Mouse (Mus musculus) forebrain, embryonic 15.5 days (tissue): Measurements from ENCODE around the gene 2810006K23Rik. TPM values are rescaled to one million over a fixed set of nuclear protein-coding genes. Genes with fewer than 3 reads are reported as not detected.

Source experiments
- ATAC-seq: fragments of 200-750 bp; cut with Nextera tagmentation; replicated peaks from 2 replicates; pipeline ENCODE4 v1.8.0; 2017; ENCODE audit warnings: mild to moderate bottlenecking, moderate TSS enrichment, moderate library complexity
- H3K27ac ChIP-seq: fragments of 300-500 bp; sonication (generic); replicated peaks from 2 replicates; pipeline ENCODE4 v1.5.1; 2015; ENCODE audit warnings: mild to moderate bottlenecking, inconsistent platforms
- H3K27me3 ChIP-seq: fragments of 300-500 bp; sonication (generic); 2 replicates; pipeline ENCODE4 v1.6.1; 2015; ENCODE audit warnings: inconsistent platforms
- H3K36me3 ChIP-seq: fragments of 300-500 bp; sonication (generic); 2 replicates; pipeline ENCODE4 v1.6.1; 2015; ENCODE audit warnings: mild to moderate bottlenecking, inconsistent platforms
- H3K4me1 ChIP-seq: fragments of 300-500 bp; sonication (generic); 2 replicates; pipeline ENCODE4 v1.6.1; 2015; ENCODE audit warnings: inconsistent platforms
- H3K4me2 ChIP-seq: fragments of 300-500 bp; sonication (generic); replicated peaks from 2 replicates; pipeline ENCODE4 v1.6.1; 2015; ENCODE audit warnings: mild to moderate bottlenecking, inconsistent platforms
- H3K4me3 ChIP-seq: fragments of 300-500 bp; sonication (generic); 2 replicates; pipeline ENCODE4 v1.5.1; 2015; ENCODE audit warnings: mild to moderate bottlenecking, inconsistent platforms
- H3K9ac ChIP-seq: fragments of 300-500 bp; sonication (generic); replicated peaks from 2 replicates; pipeline ENCODE4 v1.6.1; 2015; ENCODE audit warnings: mild to moderate bottlenecking, inconsistent platforms
- H3K9me3 ChIP-seq: fragments of 300-500 bp; sonication (generic); 2 replicates; pipeline ENCODE4 v1.6.1; 2016; ENCODE audit warnings: inconsistent platforms
- WGBS: fragments of 180-500 bp; shearing (Covaris S2); methylation state at CpG from one replicate; pipeline ENCODE4 v1.1.7; 2015; ENCODE audit warnings: mixed read lengths; 5-methylcytosine and 5-hydroxymethylcytosine counted together
- polyA plus RNA-seq: library from polyadenylated mRNA; unstranded; fragments of >200 nt; fragmentation: Nextera tagmentation; extraction: Ambion mirVana; gene quantifications from 2 replicates; pipeline ENCODE4 v1.2.1, GENCODE M21; 2015

2810006K23Rik gene
- polyA plus RNA-seq, 1 experiment from 2014 or later: 19.0 TPM

GRCm38 (mm10) chr5:124364173-124364918 lies 36.5 kb downstream of the 2810006K23Rik start:
- Histone ChIP-seq H3K4me3 (no peak overlapping the region), H3K4me1 (peaks cover 4% of the 10 kb centered on the region; the same call in 1 of the 2 replicates), H3K27ac (peak overlapping the region; percentile 69), H3K36me3 (peaks cover 11% of the 10 kb centered on the region; the same call in 1 of the 2 replicates), H3K27me3 (no peaks in the 10 kb centered on the region), H3K9ac (no peak overlapping the region), H3K9me3 (no peaks in the 10 kb centered on the region), H3K4me2 (no peak overlapping the region)
- no peak for ATAC-seq
- WGBS: 75% methylated on average over 6 of the region's 6 CpGs

- 92% methylated on average over 2 of the region's 2 CpGs for WGBS
- Histone ChIP-seq H3K9ac (no peak overlapping the region), H3K27me3 (no peaks in the 10 kb centered on the region), H3K4me1 (peaks cover 4% of the 10 kb centered on the region; the same call in 1 of the 2 replicates), H3K9me3 (no peaks in the 10 kb centered on the region), H3K36me3 (peaks cover 20% of the 10 kb centered on the region), H3K4me3 (no peak overlapping the region), H3K27ac (no peak overlapping the region), H3K4me2 (no peak overlapping the region)
- no peak for ATAC-seq
Measured at GRCm38 (mm10) chr5:124365754-124366153, 37.9 kb downstream of the 2810006K23Rik start.

- Histone ChIP-seq H3K27me3 (no peaks in the 10 kb centered on the region), H3K9me3 (no peaks in the 10 kb centered on the region), H3K4me1 (peaks cover 4% of the 10 kb centered on the region; the same call in 1 of the 2 replicates), H3K36me3 (peaks cover 27% of the 10 kb centered on the region), H3K4me3 (no peak overlapping the region), H3K9ac (no peak overlapping the region), H3K4me2 (no peak overlapping the region), H3K27ac (no peak overlapping the region)
- ATAC-seq: no peak
- 79% methylated on average over 3 of the region's 3 CpGs for WGBS
Measured at GRCm38 (mm10) chr5:124366721-124367120, 38.8 kb downstream of the 2810006K23Rik start.

- H3K9ac ChIP-seq: no peak overlapping the region
- H3K4me1 ChIP-seq: no peaks in the 10 kb centered on the region
- no peaks in the 10 kb centered on the region for H3K27me3 ChIP-seq
- WGBS: 98% methylated on average over 7 of the region's 7 CpGs
- ATAC-seq: no peak
- H3K4me3 ChIP-seq: no peak overlapping the region
- no peak overlapping the region for H3K27ac ChIP-seq
- H3K36me3 ChIP-seq: peaks cover 77% of the 10 kb centered on the region
- H3K4me2 ChIP-seq: no peak overlapping the region
- H3K9me3 ChIP-seq: no peaks in the 10 kb centered on the region
Measured at GRCm38 (mm10) chr5:124374298-124374697, 46.4 kb downstream of the 2810006K23Rik start.

GRCm38 (mm10) chr5:124376401-124376800 lies 48.5 kb downstream of the 2810006K23Rik start:
- H3K4me1 ChIP-seq: no peaks in the 10 kb centered on the region
- H3K36me3 ChIP-seq: peaks cover 85% of the 10 kb centered on the region
- no peak overlapping the region for H3K4me2 ChIP-seq
- no peak for ATAC-seq
- 90% methylated on average over 1 of the region's 1 CpGs for WGBS
- no peak overlapping the region for H3K27ac ChIP-seq
- H3K4me3 ChIP-seq: no peak overlapping the region
- H3K27me3 ChIP-seq: no peaks in the 10 kb centered on the region
- no peak overlapping the region for H3K9ac ChIP-seq
- H3K9me3 ChIP-seq: no peaks in the 10 kb centered on the region

GRCm38 (mm10) chr5:124377149-124377548 lies 49.3 kb downstream of the 2810006K23Rik start:
- H3K9ac ChIP-seq: no peak overlapping the region
- H3K27me3 ChIP-seq: no peaks in the 10 kb centered on the region
- H3K4me2 ChIP-seq: no peak overlapping the region
- H3K36me3 ChIP-seq: peaks cover 85% of the 10 kb centered on the region
- H3K4me3 ChIP-seq: no peak overlapping the region
- 93% methylated on average over 4 of the region's 4 CpGs for WGBS
- H3K4me1 ChIP-seq: no peaks in the 10 kb centered on the region
- H3K27ac ChIP-seq: no peak overlapping the region
- no peak for ATAC-seq
- no peaks in the 10 kb centered on the region for H3K9me3 ChIP-seq

GRCm38 (mm10) chr5:124380121-124380520 lies 52.2 kb downstream of the 2810006K23Rik start:
- ATAC-seq: no peak
- Histone ChIP-seq H3K4me1 (no peaks in the 10 kb centered on the region), H3K4me3 (no peak overlapping the region), H3K27me3 (no peaks in the 10 kb centered on the region), H3K4me2 (no peak overlapping the region), H3K9ac (no peak overlapping the region), H3K27ac (no peak overlapping the region), H3K36me3 (peaks cover 88% of the 10 kb centered on the region), H3K9me3 (no peaks in the 10 kb centered on the region)
- 100% methylated on average over 1 of the region's 1 CpGs for WGBS

- H3K27me3 ChIP-seq: no peaks in the 10 kb centered on the region
- no peak for ATAC-seq
- no peaks in the 10 kb centered on the region for H3K4me1 ChIP-seq
- H3K36me3 ChIP-seq: peaks cover 87% of the 10 kb centered on the region
- H3K9ac ChIP-seq: no peak overlapping the region
- H3K4me2 ChIP-seq: no peak overlapping the region
- 76% methylated on average over 5 of the region's 5 CpGs for WGBS
- no peak overlapping the region for H3K27ac ChIP-seq
- no peak overlapping the region for H3K4me3 ChIP-seq
- no peaks in the 10 kb centered on the region for H3K9me3 ChIP-seq
Measured at GRCm38 (mm10) chr5:124387932-124388331, 60.0 kb downstream of the 2810006K23Rik start.

Other genes starting within 250 kb of the 2810006K23Rik start
- gene Abcb9, start 232.3 kb upstream of the 2810006K23Rik start, polyA plus RNA-seq: 10.9 TPM in 2 replicates
- 34.7 and 35.0 TPM in 2 replicates for gene Ogfod2, start 215.8 kb upstream of the 2810006K23Rik start, polyA plus RNA-seq
- 72.7 and 75.5 TPM in 2 replicates for gene Arl6ip4, start 212.0 kb upstream of the 2810006K23Rik start, polyA plus RNA-seq
- 10.9 and 11.4 TPM in 2 replicates for gene Pitpnm2, start 78.3 kb upstream of the 2810006K23Rik start, polyA plus RNA-seq
- 16.4 and 17.6 TPM in 2 replicates for gene Mphosph9, start 117 bp upstream of the 2810006K23Rik start, polyA plus RNA-seq
- 85.6 and 193 TPM in 2 replicates for gene Cdk2ap1, start 35.0 kb downstream of the 2810006K23Rik start, polyA plus RNA-seq
- gene Sbno1, start 97.9 kb downstream of the 2810006K23Rik start, polyA plus RNA-seq: 101 and 111 TPM in 2 replicates
- 36.3 and 56.7 TPM in 2 replicates for gene Kmt5a, start 111.8 kb downstream of the 2810006K23Rik start, polyA plus RNA-seq
- gene Rilpl2, start 150.3 kb downstream of the 2810006K23Rik start, polyA plus RNA-seq: 26.3 and 27.8 TPM in 2 replicates
- gene Snrnp35, start 155.0 kb downstream of the 2810006K23Rik start, polyA plus RNA-seq: 24.9 and 26.0 TPM in 2 replicates
- 11.6 and 12.8 TPM in 2 replicates for gene Rilpl1, start 203.3 kb downstream of the 2810006K23Rik start, polyA plus RNA-seq
- gene Tmed2, start 212.6 kb downstream of the 2810006K23Rik start, polyA plus RNA-seq: 372 and 377 TPM in 2 replicates
- 28.2 and 28.8 TPM in 2 replicates for gene Ddx55, start 224.8 kb downstream of the 2810006K23Rik start, polyA plus RNA-seq